Mouse (Mus musculus) 3T3-L1 (cell line): Measurements from ENCODE around the gene Ap1g1.
"Not testable (repeated sequence)": the region's sequence is repeated elsewhere in the genome, so short reads cannot be mapped to it uniquely, and the experiment has no call there.

Source experiments
- DNase-seq: peaks from one replicate; pipeline ENCODE4 v3.0.0-alpha.2; 2015; ENCODE audit warnings: low read depth, low spot score

Ap1g1 gene

GRCm38 (mm10) chr8:109865536-109865935 lies 87.2 kb downstream of the Ap1g1 start:
- no peak for DNase-seq

- DNase-seq: no peak
Observed at GRCm38 (mm10) chr8:109866690-109867089, 88.3 kb downstream of the Ap1g1 start.

GRCm38 (mm10) chr8:109868003-109868679 lies 89.8 kb downstream of the Ap1g1 start, which contains the start of gene Phlpp2:
Phlpp2 (plus strand) TSS chr8:109868542.
- peak; percentile 91 for DNase-seq

- DNase-seq: peak; percentile 37
Observed at GRCm38 (mm10) chr8:109868680-109869361, 90.5 kb downstream of the Ap1g1 start.

- DNase-seq: no peak
Observed at GRCm38 (mm10) chr8:109871056-109871455, 92.7 kb downstream of the Ap1g1 start.

- DNase-seq: not testable (repeated sequence)
Observed at GRCm38 (mm10) chr8:109873800-109874199, 95.4 kb downstream of the Ap1g1 start.

GRCm38 (mm10) chr8:109880012-109880662 lies 101.8 kb downstream of the Ap1g1 start:
- DNase-seq: no peak

- DNase-seq: no peak
Observed at GRCm38 (mm10) chr8:109885294-109885693, 106.9 kb downstream of the Ap1g1 start.

- DNase-seq: no peak
Observed at GRCm38 (mm10) chr8:109889211-109889610, 110.9 kb downstream of the Ap1g1 start.

GRCm38 (mm10) chr8:109890794-109891585 lies 112.6 kb downstream of the Ap1g1 start:
- no peak for DNase-seq

- DNase-seq: no peak
Observed at GRCm38 (mm10) chr8:109894636-109895035, 116.3 kb downstream of the Ap1g1 start.

- DNase-seq: no peak
Observed at GRCm38 (mm10) chr8:109895355-109895754, 117.0 kb downstream of the Ap1g1 start.

GRCm38 (mm10) chr8:109902379-109902778 lies 124.0 kb downstream of the Ap1g1 start:
- no peak for DNase-seq

- DNase-seq: no peak
Observed at GRCm38 (mm10) chr8:109903909-109904469, 125.6 kb downstream of the Ap1g1 start.

- DNase-seq: peak; percentile 20
Observed at GRCm38 (mm10) chr8:109904928-109905668, 126.7 kb downstream of the Ap1g1 start.

- no peak for DNase-seq
Observed at GRCm38 (mm10) chr8:109906907-109907306, 128.6 kb downstream of the Ap1g1 start.

GRCm38 (mm10) chr8:109907376-109907775 lies 129.0 kb downstream of the Ap1g1 start:
- DNase-seq: no peak
